Mouse (Mus musculus) MEL (cell line): Measurements from ENCODE around the gene Uqcr11.

Experiments
- CTCF ChIP-seq, 3 experiments: IDR thresholded peaks in 2 of 3; conservative IDR thresholded peaks in 1 of 3; 2 replicates each; pipeline ENCODE4 v1.5.1; 2011 to 2012; ENCODE audit warnings: low read length in 3 of 3, low read depth in 2 of 3, mild to moderate bottlenecking in 2 of 3, improper control_type of control experiment in 1 of 3, inconsistent platforms in 1 of 3, mixed read lengths in 1 of 3, moderate library complexity in 1 of 3; ENCODE audit not compliant: control insufficient read depth in 1 of 3, insufficient read depth in 1 of 3, poor library complexity in 1 of 3, severe bottlenecking in 1 of 3
- E2F4 ChIP-seq: IDR thresholded peaks from 2 replicates; pipeline ENCODE4 v1.6.1; 2011; ENCODE audit warnings: low read depth, low read length, improper control_type of control experiment, borderline replicate concordance
- EP300 ChIP-seq, 2 experiments: IDR thresholded peaks; 2 replicates each; pipeline ENCODE4 v1.6.1; 2011; ENCODE audit warnings: improper control_type of control experiment in 2 of 2, low read length in 2 of 2, low read depth in 1 of 2, mild to moderate bottlenecking in 1 of 2
- GABPA ChIP-seq: IDR thresholded peaks from 2 replicates; pipeline ENCODE4 v1.6.1; 2012; ENCODE audit warnings: low read depth, mild to moderate bottlenecking, inconsistent platforms, low read length, improper control_type of control experiment, moderate library complexity
- GATA1 ChIP-seq: IDR thresholded peaks from 2 replicates; pipeline ENCODE4 v1.6.1; 2011; ENCODE audit warnings: low read depth, low read length, improper control_type of control experiment
- KAT2A ChIP-seq: conservative IDR thresholded peaks from 2 replicates; pipeline ENCODE4 v1.6.1; 2012; ENCODE audit warnings: low read depth, low read length, improper control_type of control experiment, inconsistent platforms
- MEF2A ChIP-seq: IDR thresholded peaks from 2 replicates; pipeline ENCODE4 v1.6.1; 2014; ENCODE audit warnings: low read depth, mild to moderate bottlenecking, inconsistent platforms, low read length, improper control_type of control experiment; ENCODE audit not compliant: poor library complexity, insufficient replicate concordance, severe bottlenecking; ENCODE audit errors: extremely low read depth
- MXI1 ChIP-seq: IDR thresholded peaks from 2 replicates; pipeline ENCODE4 v1.6.1; 2011; ENCODE audit warnings: mild to moderate bottlenecking, low read depth, low read length, improper control_type of control experiment
- NELFE ChIP-seq: IDR thresholded peaks from 2 replicates; pipeline ENCODE4 v1.6.1; 2011; ENCODE audit warnings: low read depth, low read length, improper control_type of control experiment
- NRF1 ChIP-seq: IDR thresholded peaks from 2 replicates; pipeline ENCODE4 v1.6.1; 2014; ENCODE audit warnings: low read depth, mild to moderate bottlenecking, inconsistent platforms, low read length, improper control_type of control experiment, moderate library complexity; ENCODE audit not compliant: poor library complexity, insufficient read depth, severe bottlenecking
- POLR2A ChIP-seq, 2 experiments: IDR thresholded peaks; 2 replicates each; pipeline ENCODE4 v1.6.1; 2011 to 2012; ENCODE audit warnings: low read length in 2 of 2, mild to moderate bottlenecking in 2 of 2, control low read depth in 1 of 2, improper control_type of control experiment in 1 of 2, low read depth in 1 of 2, moderate library complexity in 1 of 2; ENCODE audit not compliant: control insufficient read depth in 1 of 2, insufficient read depth in 1 of 2, poor library complexity in 1 of 2
- POLR2AphosphoS5 ChIP-seq: IDR thresholded peaks from 2 replicates; pipeline ENCODE4 v1.6.1; 2012; ENCODE audit warnings: low read depth, borderline replicate concordance, mild to moderate bottlenecking, inconsistent platforms, low read length, moderate library complexity, mixed read lengths
- TBP ChIP-seq: IDR thresholded peaks from 2 replicates; pipeline ENCODE4 v1.8.0; 2011; ENCODE audit warnings: low read depth, low read length, improper control_type of control experiment
- TCF12 ChIP-seq: IDR thresholded peaks from 2 replicates; pipeline ENCODE4 v1.6.1; 2014; ENCODE audit warnings: low read depth, mild to moderate bottlenecking, inconsistent platforms, low read length, improper control_type of control experiment, moderate library complexity

GRCm38 (mm10) chr10:80356737-80357136, 49.9 kb downstream of the Uqcr11 start:
- TF ChIP-seq E2F4 (no peak), POLR2A (IDR thresholded peaks at IDR 0.05; ENCODE audit: control insufficient read depth in 1 of 2, insufficient read depth in 1 of 2, low read depth in 1 of 2, low read length in 2 of 2, poor library complexity in 1 of 2) (no peak), NRF1 (no peak), GABPA (no peak), NELFE (no peak), CTCF (IDR thresholded peaks at IDR 0.05 in 2 of 3, conservative IDR thresholded peaks at IDR 0.05 in 1 of 3; ENCODE audit: control insufficient read depth in 1 of 3, insufficient read depth in 1 of 3, low read depth in 2 of 3, low read length in 3 of 3, poor library complexity in 1 of 3, severe bottlenecking in 1 of 3) (no peak), MEF2A (no peak), TCF12 (no peak), KAT2A (no peak), POLR2AphosphoS5 (no peak), GATA1 (no peak), TBP (no peak), EP300 (IDR thresholded peaks at IDR 0.05; ENCODE audit: low read depth in 1 of 2, low read length in 2 of 2) (no peak), MXI1 (no peak)
